Mouse (Mus musculus): Measurements from ENCODE around the gene Disc1. TPM values are rescaled to one million over a fixed set of nuclear protein-coding genes. Genes with fewer than 3 reads are reported as not detected.

The Disc1 gene
- polyA plus RNA-seq, 1 experiment = 1.2 TPM

DNA sequence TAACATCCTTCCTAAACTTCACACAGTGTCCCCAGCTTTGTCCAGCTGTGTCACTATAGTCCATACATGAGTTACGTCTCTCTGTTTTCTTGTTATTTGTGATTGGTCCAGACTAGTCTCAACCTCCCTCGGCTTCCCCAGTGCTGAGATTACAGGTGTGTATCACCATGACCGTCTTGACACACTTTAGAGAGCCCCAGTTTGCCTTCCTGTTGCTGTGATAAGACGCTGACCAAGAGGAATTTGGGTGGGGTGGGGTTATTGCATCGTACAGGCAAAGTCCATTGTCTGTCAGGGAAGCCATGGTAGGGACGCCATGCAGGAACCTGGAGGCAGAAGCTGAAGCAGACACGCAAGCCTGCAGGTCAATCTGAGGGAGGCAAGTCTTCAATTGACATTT, 216.3 kb downstream of the Disc1 start:
- no peak for DNase-seq
- no peak for TF ChIP-seq POLR2A (IDR thresholded peaks at IDR 0.05; ENCODE audit: borderline replicate concordance, insufficient read depth, low read length)
- no peak for TF ChIP-seq CTCF (IDR thresholded peaks at IDR 0.05; ENCODE audit: borderline replicate concordance, insufficient read depth, low read depth, low read length)
- H3K4me1 ChIP-seq (ENCODE audit: control insufficient read depth, insufficient read depth, low read length) = no peaks in the 10 kb centered on the region
- H3K4me3 ChIP-seq (replicated peaks; ENCODE audit: insufficient read depth, low read depth, low read length) = no peak overlapping the region
- 91% methylated on average over 7 of the region's 7 CpGs for whole genome bisulfite sequencing
- H3K27me3 ChIP-seq (ENCODE audit: control insufficient read depth, insufficient read depth, low read length) = no peaks in the 10 kb centered on the region
- H3K27ac ChIP-seq (ENCODE audit: insufficient read depth, low read length) = no peak overlapping the region

DNA sequence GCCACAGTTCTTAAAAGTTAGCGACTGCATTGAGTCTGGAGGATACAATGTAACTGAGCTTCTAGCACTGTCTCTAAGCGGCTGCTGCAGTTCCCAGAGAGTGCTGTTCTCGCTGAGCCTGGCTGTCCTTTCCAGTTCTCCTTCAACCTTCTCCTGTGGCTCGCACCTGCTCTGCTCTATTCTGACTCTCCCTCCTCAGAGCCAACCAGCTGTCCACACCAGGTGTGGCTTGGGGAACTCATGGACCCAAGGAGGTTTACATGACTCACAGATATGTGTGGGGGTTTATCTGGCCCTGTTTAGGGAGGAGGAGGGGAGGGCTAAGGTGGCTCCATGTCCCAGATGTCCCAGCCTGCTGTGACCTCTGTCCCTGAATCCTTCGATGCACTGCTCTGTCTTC, 217.4 kb downstream of the Disc1 start:
- no peak for DNase-seq
- WGBS = 60% methylated on average over 5 of the region's 5 CpGs
- TF ChIP-seq POLR2A (IDR thresholded peaks at IDR 0.05; ENCODE audit: borderline replicate concordance, insufficient read depth, low read length) (no peak), CTCF (IDR thresholded peaks at IDR 0.05; ENCODE audit: borderline replicate concordance, insufficient read depth, low read depth, low read length) (no peak)
- Histone ChIP-seq H3K4me3 (replicated peaks; ENCODE audit: insufficient read depth, low read depth, low read length) (no peak overlapping the region), H3K4me1 (ENCODE audit: control insufficient read depth, insufficient read depth, low read length) (no peaks in the 10 kb centered on the region), H3K27me3 (ENCODE audit: control insufficient read depth, insufficient read depth, low read length) (no peaks in the 10 kb centered on the region), H3K27ac (ENCODE audit: insufficient read depth, low read length) (no peak overlapping the region)

DNA sequence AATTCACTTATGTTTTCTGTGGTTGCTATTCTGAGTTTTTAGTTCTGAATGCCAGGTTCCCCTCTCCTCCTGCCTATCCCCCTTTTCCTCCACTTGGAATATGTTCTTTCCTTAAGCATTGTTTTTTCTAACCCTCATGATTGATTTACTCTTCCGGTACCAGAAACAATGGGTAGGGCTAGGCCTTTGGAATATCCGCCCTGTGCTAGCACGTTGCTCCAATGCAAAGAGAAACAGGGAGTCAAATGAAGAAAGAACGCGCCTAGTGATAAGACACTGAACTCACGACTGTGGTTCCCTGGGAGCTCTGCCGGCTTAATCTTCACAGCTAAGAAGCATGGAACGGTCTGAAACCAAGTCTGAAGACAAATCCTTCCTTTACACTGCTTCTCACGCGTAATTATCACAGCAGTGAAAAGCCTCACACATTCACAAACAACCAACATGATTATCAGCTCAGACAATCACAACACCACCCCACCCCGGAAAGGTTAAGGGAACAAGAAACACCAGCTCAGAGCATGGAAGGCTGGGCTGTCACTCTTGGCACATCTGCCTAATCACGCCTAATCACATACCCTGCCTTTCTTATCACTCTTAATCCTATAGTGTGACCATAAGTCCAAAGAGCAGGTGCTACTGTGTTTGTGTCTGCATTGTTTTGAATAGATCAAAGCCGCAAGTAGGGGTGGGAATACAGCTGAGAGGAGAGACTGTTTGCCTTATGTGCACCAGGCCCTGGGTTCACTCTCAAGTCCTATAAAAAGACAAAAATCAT, 218.3 kb downstream of the Disc1 start:
- 93% methylated on average over 13 of the region's 13 CpGs for WGBS
- Histone ChIP-seq H3K27ac (ENCODE audit: insufficient read depth, low read length) (no peak overlapping the region), H3K4me3 (replicated peaks; ENCODE audit: insufficient read depth, low read depth, low read length) (no peak overlapping the region), H3K27me3 (ENCODE audit: control insufficient read depth, insufficient read depth, low read length) (no peaks in the 10 kb centered on the region), H3K4me1 (ENCODE audit: control insufficient read depth, insufficient read depth, low read length) (no peaks in the 10 kb centered on the region)
- DNase-seq = no peak
- TF ChIP-seq POLR2A (IDR thresholded peaks at IDR 0.05; ENCODE audit: borderline replicate concordance, insufficient read depth, low read length) (no peak), CTCF (IDR thresholded peaks at IDR 0.05; ENCODE audit: borderline replicate concordance, insufficient read depth, low read depth, low read length) (no peak)

DNA sequence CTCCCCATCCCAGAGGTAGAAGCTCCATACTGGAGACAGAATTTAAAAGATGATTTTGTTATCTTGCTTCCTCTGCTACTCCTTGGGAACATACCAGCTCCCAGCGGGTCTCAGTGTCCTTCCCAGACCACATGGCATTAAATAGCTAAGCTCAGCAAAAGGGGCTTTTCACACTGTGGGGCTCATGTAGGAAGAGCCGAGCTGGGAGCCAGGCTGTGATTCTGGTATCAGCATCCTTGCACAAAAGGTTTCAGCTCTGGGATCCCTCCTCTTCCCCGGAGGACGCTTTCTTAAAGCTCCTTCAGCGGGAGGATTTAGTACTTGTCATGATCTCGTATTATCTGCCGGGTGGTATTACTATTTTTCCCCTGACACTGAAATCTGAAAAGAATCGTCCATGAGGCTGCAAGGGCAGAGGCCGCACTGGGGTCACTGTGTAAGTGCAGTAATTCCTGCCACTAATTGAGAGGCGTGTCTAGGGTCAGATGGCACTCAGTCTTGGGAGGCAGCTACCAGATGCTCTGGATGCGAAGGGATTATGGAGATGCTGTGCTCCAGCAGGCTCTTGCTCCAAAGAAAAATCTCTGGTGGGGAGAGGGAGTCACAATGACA, 223.2 kb downstream of the Disc1 start:
- 66% methylated on average over 11 of the region's 11 CpGs for WGBS
- no peak overlapping the region for H3K27ac ChIP-seq (ENCODE audit: insufficient read depth, low read length)
- no peak overlapping the region for H3K4me3 ChIP-seq (replicated peaks; ENCODE audit: insufficient read depth, low read depth, low read length)
- H3K27me3 ChIP-seq (ENCODE audit: control insufficient read depth, insufficient read depth, low read length) = no peaks in the 10 kb centered on the region
- TF ChIP-seq CTCF (IDR thresholded peaks at IDR 0.05; ENCODE audit: borderline replicate concordance, insufficient read depth, low read depth, low read length) = no peak
- no peak for TF ChIP-seq POLR2A (IDR thresholded peaks at IDR 0.05; ENCODE audit: borderline replicate concordance, insufficient read depth, low read length)
- no peaks in the 10 kb centered on the region for H3K4me1 ChIP-seq (ENCODE audit: control insufficient read depth, insufficient read depth, low read length)
- DNase-seq = no peak

DNA sequence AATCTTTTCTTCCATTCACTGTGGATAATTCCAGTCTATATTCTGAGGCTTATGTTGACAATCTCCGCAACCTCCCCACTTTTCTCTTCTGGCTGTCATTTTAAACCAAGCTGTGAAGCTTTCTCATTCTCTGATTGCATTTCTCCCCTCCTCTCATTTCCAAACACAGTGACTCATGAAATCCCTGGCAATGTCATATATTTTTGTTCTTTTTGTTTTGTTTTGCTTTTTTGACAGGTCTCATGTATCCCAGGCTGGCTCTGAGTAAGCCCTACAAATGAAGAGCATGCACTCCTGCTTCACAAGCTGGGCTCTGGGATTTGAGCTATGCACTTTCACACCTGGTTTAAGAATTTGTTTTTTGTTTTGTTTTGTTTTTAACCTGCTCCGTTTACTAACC, 225.2 kb downstream of the Disc1 start:
- DNase-seq = no peak
- no peak for TF ChIP-seq CTCF (IDR thresholded peaks at IDR 0.05; ENCODE audit: borderline replicate concordance, insufficient read depth, low read depth, low read length)
- TF ChIP-seq POLR2A (IDR thresholded peaks at IDR 0.05; ENCODE audit: borderline replicate concordance, insufficient read depth, low read length) = no peak
- no peaks in the 10 kb centered on the region for H3K27me3 ChIP-seq (ENCODE audit: control insufficient read depth, insufficient read depth, low read length)
- 93% methylated on average over 2 of the region's 2 CpGs for WGBS
- no peak overlapping the region for H3K27ac ChIP-seq (ENCODE audit: insufficient read depth, low read length)
- H3K4me1 ChIP-seq (ENCODE audit: control insufficient read depth, insufficient read depth, low read length) = no peaks in the 10 kb centered on the region
- no peak overlapping the region for H3K4me3 ChIP-seq (replicated peaks; ENCODE audit: insufficient read depth, low read depth, low read length)

DNA sequence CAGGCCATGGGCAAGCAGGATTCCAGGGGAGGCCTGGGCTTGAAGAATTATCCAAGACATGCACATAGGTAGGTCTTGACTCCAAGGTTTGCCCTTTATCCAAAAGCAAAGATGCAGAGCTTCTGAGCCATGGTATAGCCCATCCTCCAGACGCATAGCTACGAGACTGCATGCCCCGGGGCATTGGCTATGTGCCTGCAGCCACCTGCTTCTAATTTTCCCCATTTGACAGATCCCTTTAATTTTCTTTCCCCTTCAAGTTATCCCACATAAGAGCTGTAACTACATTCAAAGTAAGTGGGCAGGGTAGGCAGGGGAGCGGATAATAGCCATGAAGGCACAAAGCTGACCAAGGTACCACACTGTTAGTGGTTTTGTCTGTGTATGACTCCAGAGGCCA, 225.9 kb downstream of the Disc1 start:
- Histone ChIP-seq H3K27ac (ENCODE audit: insufficient read depth, low read length) (no peak overlapping the region), H3K27me3 (ENCODE audit: control insufficient read depth, insufficient read depth, low read length) (no peaks in the 10 kb centered on the region), H3K4me1 (ENCODE audit: control insufficient read depth, insufficient read depth, low read length) (no peaks in the 10 kb centered on the region), H3K4me3 (replicated peaks; ENCODE audit: insufficient read depth, low read depth, low read length) (no peak overlapping the region)
- WGBS = 76% methylated on average over 4 of the region's 4 CpGs
- DNase-seq = no peak
- TF ChIP-seq POLR2A (IDR thresholded peaks at IDR 0.05; ENCODE audit: borderline replicate concordance, insufficient read depth, low read length) = no peak
- no peak for TF ChIP-seq CTCF (IDR thresholded peaks at IDR 0.05; ENCODE audit: borderline replicate concordance, insufficient read depth, low read depth, low read length)

DNA sequence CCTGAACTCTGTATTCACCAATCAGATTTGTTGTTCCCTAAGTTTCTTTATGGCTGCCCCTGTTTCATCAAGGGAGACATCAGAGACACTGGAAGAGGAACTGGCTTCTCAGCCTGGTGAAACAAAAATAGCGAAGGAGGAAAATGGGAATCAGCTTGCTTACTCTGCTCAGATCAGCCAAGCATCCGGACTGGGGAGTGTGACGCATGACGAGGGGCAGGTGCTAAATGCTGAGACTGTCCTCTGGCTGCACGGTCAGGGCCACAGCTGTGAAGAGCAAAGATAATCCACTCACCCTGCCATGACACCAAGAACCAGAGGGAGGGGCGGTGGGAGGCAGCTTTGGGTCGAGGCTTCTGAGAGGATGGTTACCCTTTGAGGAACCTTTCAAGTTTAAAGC, 228.5 kb downstream of the Disc1 start:
- no peaks in the 10 kb centered on the region; the same call in 1 of the 2 replicates for H3K4me1 ChIP-seq (ENCODE audit: control insufficient read depth, insufficient read depth, low read length)
- H3K4me3 ChIP-seq (replicated peaks; ENCODE audit: insufficient read depth, low read depth, low read length) = no peak overlapping the region
- TF ChIP-seq CTCF (IDR thresholded peaks at IDR 0.05; ENCODE audit: borderline replicate concordance, insufficient read depth, low read depth, low read length) (no peak), POLR2A (IDR thresholded peaks at IDR 0.05; ENCODE audit: borderline replicate concordance, insufficient read depth, low read length) (no peak)
- WGBS = 76% methylated on average over 7 of the region's 7 CpGs
- DNase-seq = no peak
- H3K27me3 ChIP-seq (ENCODE audit: control insufficient read depth, insufficient read depth, low read length) = no peaks in the 10 kb centered on the region
- no peak overlapping the region for H3K27ac ChIP-seq (ENCODE audit: insufficient read depth, low read length)

DNA sequence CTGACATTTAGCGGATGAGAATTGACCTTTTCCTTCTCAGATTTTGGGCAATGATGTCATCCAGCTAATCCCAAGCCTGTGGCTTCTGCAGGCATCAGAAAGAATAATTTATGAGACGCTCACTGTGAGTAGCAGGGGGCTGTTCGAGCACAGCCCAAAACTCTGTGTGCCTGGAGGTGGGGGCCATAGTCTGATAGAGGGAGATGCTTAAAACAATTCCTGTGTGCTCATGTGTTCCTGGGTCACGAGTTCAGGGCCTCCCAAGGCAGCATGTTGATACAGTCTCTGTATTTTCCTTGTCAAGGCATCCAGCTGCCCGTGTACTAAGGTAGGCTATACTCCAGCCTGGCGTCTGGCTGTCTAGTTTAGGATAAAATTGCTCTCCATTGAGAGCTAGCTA, 229.5 kb downstream of the Disc1 start:
- Histone ChIP-seq H3K4me1 (ENCODE audit: control insufficient read depth, insufficient read depth, low read length) (no peaks in the 10 kb centered on the region; the same call in 1 of the 2 replicates), H3K27ac (ENCODE audit: insufficient read depth, low read length) (no peak overlapping the region), H3K27me3 (ENCODE audit: control insufficient read depth, insufficient read depth, low read length) (no peaks in the 10 kb centered on the region), H3K4me3 (replicated peaks; ENCODE audit: insufficient read depth, low read depth, low read length) (no peak overlapping the region)
- no peak for DNase-seq
- TF ChIP-seq POLR2A (IDR thresholded peaks at IDR 0.05; ENCODE audit: borderline replicate concordance, insufficient read depth, low read length) = no peak
- 88% methylated on average over 6 of the region's 6 CpGs for WGBS
